Mouse (Mus musculus) lung, embryonic 14.5 days (tissue): ENCODE measurements around the gene Olfr320. TPM values are rescaled to one million over a fixed set of nuclear protein-coding genes. Genes with fewer than 3 reads are reported as not detected.

Source experiments
- ATAC-seq: fragments of 200-750 bp; cut with Nextera tagmentation; 2 replicates; pipeline ENCODE4 v1.8.0; 2017; ENCODE audit warnings: mild to moderate bottlenecking, moderate TSS enrichment, moderate library complexity; ENCODE audit not compliant: insufficient read depth
- DNase-seq: peaks from one replicate; pipeline ENCODE4 v3.0.0-alpha.2; 2015
- H3K27ac ChIP-seq: fragments of 300-500 bp; sonication (generic); 2 replicates; pipeline ENCODE4 v1.5.1; 2014; ENCODE audit warnings: low read depth, mild to moderate bottlenecking, moderate library complexity
- H3K27me3 ChIP-seq: fragments of 300-500 bp; sonication (generic); 2 replicates; pipeline ENCODE4 v1.6.1; 2014; ENCODE audit warnings: low read length, control low read depth; ENCODE audit not compliant: insufficient read depth
- H3K36me3 ChIP-seq: fragments of 300-500 bp; sonication (generic); 2 replicates; pipeline ENCODE4 v1.6.1; 2014; ENCODE audit warnings: control low read depth; ENCODE audit not compliant: insufficient read depth
- H3K4me1 ChIP-seq: fragments of 300-500 bp; sonication (generic); 2 replicates; pipeline ENCODE4 v1.6.1; 2014; ENCODE audit warnings: antibody characterized with exemption, control low read depth; ENCODE audit not compliant: insufficient read depth
- H3K4me2 ChIP-seq: fragments of 300-500 bp; sonication (generic); 2 replicates; pipeline ENCODE4 v1.6.1; 2014; ENCODE audit warnings: mild to moderate bottlenecking
- H3K4me3 ChIP-seq: fragments of 300-500 bp; sonication (generic); 2 replicates; pipeline ENCODE4 v1.5.1; 2014; ENCODE audit warnings: low read depth, low read length
- H3K9ac ChIP-seq: fragments of 300-500 bp; sonication (generic); 2 replicates; pipeline ENCODE4 v1.6.1; 2014
- H3K9me3 ChIP-seq: fragments of 300-500 bp; sonication (generic); 2 replicates; pipeline ENCODE4 v1.6.1; 2016; ENCODE audit warnings: low read depth, low read length, control low read depth
- CTCF ChIP-seq: IDR thresholded peaks from 2 replicates; pipeline ENCODE4 v1.5.1; 2016; ENCODE audit warnings: antibody characterized with exemption, low read depth
- WGBS: fragments of 180-500 bp; shearing (Covaris S2); extraction: QIAGEN DNeasy Blood & Tissue Kit; methylation state at CpG from one replicate; pipeline ENCODE4 v1.1.7; 2014; 5-methylcytosine and 5-hydroxymethylcytosine counted together
- polyA plus RNA-seq: library from polyadenylated mRNA; unstranded; fragments of >200 nt; fragmentation: Nextera tagmentation; extraction: Ambion mirVana; gene quantifications from 2 replicates; pipeline ENCODE4 v1.2.1, GENCODE M21; 2014

The Olfr320 gene
- polyA plus RNA-seq: not detected in 2 replicates

DNA sequence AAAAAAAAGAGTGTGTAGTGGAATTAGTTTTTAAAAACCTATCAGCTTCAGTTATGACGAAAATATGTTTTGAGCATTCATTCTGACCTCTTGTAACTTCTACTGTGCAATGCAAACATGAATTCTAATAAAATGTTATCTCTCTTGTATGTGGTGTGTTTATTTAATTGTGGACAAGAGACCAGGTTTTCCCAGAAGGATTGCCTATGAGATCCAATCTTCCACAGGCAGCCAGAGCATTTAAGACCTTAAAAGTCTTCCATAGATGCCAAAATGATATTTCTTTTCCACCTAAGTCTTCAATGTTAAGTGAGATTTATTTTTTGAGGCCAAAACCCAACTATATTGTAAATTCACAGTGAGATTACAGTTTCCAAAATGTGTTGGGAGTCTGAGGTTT is at the start of gene Olfr320:
Gene Olfr320 (plus strand): TSS at position 301 of the 400 bp plus-strand sequence.
- Histone ChIP-seq H3K36me3 (no peaks in the 10 kb centered on the region), H3K9me3 (no peaks in the 10 kb centered on the region), H3K27me3 (no peaks in the 10 kb centered on the region), H3K27ac (no peak within 1 kb of the TSS), H3K4me3 (no peak within 1 kb of the TSS), H3K9ac (no peak within 1 kb of the TSS), H3K4me1 (no peaks in the 10 kb centered on the region), H3K4me2 (no peak within 1 kb of the TSS)
- 85% methylated on average over 1 of the region's 1 CpGs for WGBS
- DNase-seq: no peak
- no peak for TF ChIP-seq CTCF
- no peak for ATAC-seq

DNA sequence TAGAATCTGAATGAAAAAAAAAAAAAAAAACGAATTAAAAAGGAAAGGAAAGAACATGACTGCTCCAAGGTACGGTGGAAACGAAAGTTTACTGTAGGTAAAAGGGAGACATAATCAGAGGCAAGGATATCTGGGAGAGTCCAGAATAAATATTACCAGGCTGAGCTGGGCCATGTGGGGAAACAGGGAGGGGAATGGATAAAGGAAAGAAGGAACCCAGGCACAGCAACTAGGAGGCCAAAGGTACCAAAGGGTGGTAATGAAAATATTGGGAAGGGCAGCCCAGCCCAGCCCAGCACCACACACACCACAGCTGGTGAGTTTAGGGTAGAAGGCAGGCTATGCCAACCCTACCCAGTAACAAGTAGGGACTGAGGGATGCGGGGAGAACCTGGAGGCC is 46.0 kb upstream of the Olfr320 start:
- H3K9me3 ChIP-seq: no peaks in the 10 kb centered on the region
- no peak overlapping the region for H3K9ac ChIP-seq
- H3K27me3 ChIP-seq: peaks cover under 1% of the 10 kb centered on the region; the same call in 1 of the 2 replicates
- H3K27ac ChIP-seq: no peak overlapping the region
- no peak for ATAC-seq
- no peak overlapping the region for H3K4me3 ChIP-seq
- no peak overlapping the region for H3K4me2 ChIP-seq
- TF ChIP-seq CTCF: no peak
- H3K36me3 ChIP-seq: no peaks in the 10 kb centered on the region
- no peaks in the 10 kb centered on the region for H3K4me1 ChIP-seq
- no peak for DNase-seq
- WGBS: 60% methylated on average over 4 of the region's 4 CpGs

DNA sequence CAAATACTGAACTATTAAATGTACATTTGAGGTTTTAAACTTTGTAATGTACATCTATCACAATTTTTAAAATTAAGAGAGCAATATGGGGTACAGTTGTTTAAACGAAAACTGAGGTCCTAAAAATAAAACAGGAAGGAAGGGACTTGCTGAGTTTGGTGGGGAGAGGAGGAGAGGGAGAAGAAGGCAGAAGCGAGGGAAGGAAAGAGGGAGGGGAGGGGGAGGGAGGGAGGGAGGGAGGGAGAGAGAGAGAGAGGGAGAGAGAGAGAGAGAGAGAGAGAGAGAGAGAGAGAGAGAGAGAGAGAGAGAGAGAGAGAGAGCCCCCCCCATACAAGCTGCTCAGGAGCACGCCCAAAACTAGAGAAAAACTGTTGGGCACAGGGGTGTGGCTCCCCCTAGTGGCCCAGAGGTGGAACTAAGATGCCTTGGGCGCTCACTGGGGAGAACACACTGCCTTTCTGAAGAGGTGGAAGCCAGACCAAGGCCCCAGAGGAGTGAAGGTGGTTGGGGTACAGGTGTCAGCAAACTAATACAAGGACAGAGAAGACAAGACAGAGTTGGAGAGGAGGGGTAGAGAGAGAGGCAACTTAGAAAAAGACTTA is 44.4 kb upstream of the Olfr320 start:
- Histone ChIP-seq H3K4me3 (no peak overlapping the region), H3K36me3 (no peaks in the 10 kb centered on the region), H3K27ac (no peak overlapping the region), H3K27me3 (peaks cover 11% of the 10 kb centered on the region), H3K9me3 (no peaks in the 10 kb centered on the region), H3K9ac (no peak overlapping the region), H3K4me1 (no peaks in the 10 kb centered on the region), H3K4me2 (no peak overlapping the region)
- peak; percentile 82 for TF ChIP-seq CTCF
- DNase-seq (peak; percentile 75), ATAC-seq (no peak)
- WGBS: 13% methylated on average over 4 of the region's 4 CpGs

DNA sequence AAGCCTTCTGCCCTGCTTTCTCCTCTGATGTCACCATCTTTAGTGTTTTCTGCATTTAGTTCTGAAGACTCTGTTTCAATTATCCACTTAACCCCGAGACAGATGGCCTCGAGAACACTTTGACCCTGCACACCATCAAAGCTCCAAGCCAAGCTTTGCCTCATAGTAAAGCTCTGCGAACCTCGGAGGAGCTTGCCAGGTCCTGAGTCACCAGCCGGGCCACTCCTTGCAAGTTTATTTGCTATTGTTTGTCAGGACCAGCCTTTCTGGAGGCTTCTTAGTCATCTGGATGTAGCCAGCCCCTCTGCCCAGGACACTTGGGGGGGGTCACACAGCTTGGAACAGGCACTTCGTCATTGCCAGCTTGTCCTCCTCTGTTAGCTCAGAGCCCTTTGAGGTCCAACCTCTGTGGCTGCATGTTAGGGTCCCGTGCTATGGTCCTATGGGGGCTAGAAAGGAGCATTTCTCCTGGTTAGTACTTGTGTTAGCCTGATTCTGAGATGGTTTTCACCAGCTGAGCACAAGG is 42.7 kb upstream of the Olfr320 start:
- no peak for TF ChIP-seq CTCF
- 51% methylated on average over 7 of the region's 7 CpGs for WGBS
- Histone ChIP-seq H3K4me1 (no peaks in the 10 kb centered on the region), H3K4me2 (no peak overlapping the region), H3K9ac (no peak overlapping the region), H3K27ac (no peak overlapping the region), H3K27me3 (peaks cover 11% of the 10 kb centered on the region), H3K36me3 (no peaks in the 10 kb centered on the region), H3K9me3 (no peaks in the 10 kb centered on the region), H3K4me3 (no peak overlapping the region)
- DNase-seq (no peak), ATAC-seq (no peak)

DNA sequence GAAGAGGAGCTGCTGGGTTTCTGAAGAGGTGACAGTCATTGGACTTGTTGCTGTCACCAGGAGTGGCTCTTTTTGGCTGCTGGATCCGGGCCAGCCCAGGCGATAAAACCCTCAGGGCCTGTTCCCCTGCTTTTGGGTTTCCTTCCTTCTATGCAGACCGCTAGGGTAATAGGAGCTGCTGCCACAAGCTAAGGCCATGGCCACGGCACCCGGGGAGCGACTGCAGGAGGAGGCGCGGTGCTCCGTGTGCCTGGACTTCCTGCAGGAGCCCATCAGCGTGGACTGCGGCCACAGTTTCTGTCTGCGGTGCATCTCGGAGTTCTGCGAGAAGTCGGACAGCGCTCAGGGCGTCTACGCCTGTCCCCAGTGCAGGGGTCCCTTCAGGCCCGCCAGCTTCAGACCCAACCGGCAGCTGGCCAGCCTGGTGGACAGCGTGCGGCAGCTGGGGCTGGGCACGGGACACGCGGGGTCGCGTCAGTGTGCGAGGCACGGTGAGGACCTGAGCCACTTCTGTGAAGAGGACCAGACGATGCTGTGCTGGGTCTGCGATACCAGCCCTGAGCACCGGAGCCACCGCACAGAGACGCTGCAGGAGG is 40.5 kb upstream of the Olfr320 start, which contains the start of gene Trim58:
Gene Trim58 (plus strand): TSS at position 194 of the 596 bp plus-strand sequence.
- WGBS: 2% methylated on average over 34 of the region's 34 CpGs
- Histone ChIP-seq H3K9me3 (no peaks in the 10 kb centered on the region), H3K27ac (peak within 1 kb of the TSS; percentile 50; the same call in 1 of the 2 replicates), H3K4me2 (peak within 1 kb of the TSS; percentile 61), H3K36me3 (no peaks in the 10 kb centered on the region), H3K27me3 (peaks cover 11% of the 10 kb centered on the region), H3K9ac (peak within 1 kb of the TSS; percentile 40), H3K4me1 (no peaks in the 10 kb centered on the region), H3K4me3 (peak within 1 kb of the TSS; percentile 30)
- ATAC-seq: peak; percentile 56; the same call in 1 of the 2 replicates
- no peak for TF ChIP-seq CTCF
- DNase-seq: peak; percentile 59

DNA sequence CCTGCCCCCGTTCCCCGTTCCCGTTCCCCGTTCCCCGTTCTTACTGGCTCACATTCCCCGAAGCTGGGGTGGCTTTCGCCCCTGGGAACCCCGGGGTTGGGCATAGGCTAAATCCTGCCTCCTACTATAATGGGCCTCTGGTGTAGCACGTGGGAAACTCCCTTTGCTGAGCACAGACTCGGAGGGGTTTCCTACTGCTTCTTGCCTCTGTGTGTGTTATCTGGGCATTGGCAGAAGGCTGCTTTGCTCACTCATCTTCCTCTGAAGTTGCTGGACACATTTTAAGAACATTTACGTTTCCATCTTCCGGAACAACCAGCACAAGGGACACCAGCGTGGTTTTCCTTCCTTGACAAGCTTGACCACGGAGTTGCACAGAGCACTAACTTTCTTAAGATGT is 39.8 kb upstream of the Olfr320 start:
- peaks cover 11% of the 10 kb centered on the region for H3K27me3 ChIP-seq
- TF ChIP-seq CTCF: no peak
- ATAC-seq (no peak), DNase-seq (no peak)
- H3K4me3 ChIP-seq: peak overlapping the region; percentile 30; the same call in 1 of the 2 replicates
- H3K9me3 ChIP-seq: no peaks in the 10 kb centered on the region
- H3K9ac ChIP-seq: no peak overlapping the region; the same call in 1 of the 2 replicates
- H3K4me2 ChIP-seq: peak overlapping the region; percentile 61
- WGBS: 27% methylated on average over 14 of the region's 14 CpGs
- H3K36me3 ChIP-seq: no peaks in the 10 kb centered on the region
- H3K27ac ChIP-seq: no peak overlapping the region; the same call in 1 of the 2 replicates
- no peaks in the 10 kb centered on the region for H3K4me1 ChIP-seq

DNA sequence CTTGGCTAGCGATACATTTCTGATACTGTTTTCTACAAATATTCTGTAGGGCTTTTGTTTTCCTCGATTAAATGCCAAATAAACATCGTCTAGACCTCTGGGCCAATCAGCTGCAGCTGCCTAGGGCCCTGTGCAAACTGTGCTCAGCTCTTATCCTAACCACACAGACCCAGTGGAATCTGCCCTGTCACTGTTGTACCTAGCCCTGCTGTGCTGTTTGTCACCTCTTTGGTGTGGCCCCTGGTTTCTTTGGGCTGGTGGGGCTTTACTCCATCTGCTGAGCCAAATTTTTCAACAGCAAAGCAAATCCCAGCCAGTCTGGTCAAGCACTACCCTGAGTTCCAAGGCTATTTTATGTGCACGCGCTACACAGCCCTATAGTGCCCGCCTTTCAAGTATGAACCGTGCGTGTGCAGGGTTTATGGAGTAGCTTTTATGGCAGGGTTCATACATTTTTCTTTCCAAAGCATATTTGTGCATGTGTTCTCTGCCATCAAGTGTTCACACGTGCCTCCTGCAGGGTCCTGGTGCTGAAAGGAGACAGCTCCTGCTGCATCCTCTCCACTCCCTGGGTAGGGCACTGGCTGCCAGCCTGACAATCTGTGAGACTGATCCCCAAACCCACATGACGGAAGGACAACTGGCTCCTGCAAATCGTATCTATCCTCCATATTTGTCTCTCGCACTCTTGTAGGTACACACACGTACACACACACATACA is 39.1 kb upstream of the Olfr320 start:
- H3K9me3 ChIP-seq: no peaks in the 10 kb centered on the region
- no peak overlapping the region for H3K4me3 ChIP-seq
- 74% methylated on average over 13 of the region's 13 CpGs for WGBS

More for the DNA sequence above, 39.1 kb upstream of the Olfr320 start:
- peaks cover 11% of the 10 kb centered on the region for H3K27me3 ChIP-seq
- TF ChIP-seq CTCF: no peak
- 0 out of 2 replicates have a peak overlapping the region, but pooled peaks have one; percentile 7 for H3K4me2 ChIP-seq
- ATAC-seq (peak; percentile 60; the same call in 1 of the 2 replicates), DNase-seq (no peak)
- no peaks in the 10 kb centered on the region for H3K4me1 ChIP-seq
- no peak overlapping the region for H3K9ac ChIP-seq
- H3K27ac ChIP-seq: 0 out of 2 replicates have a peak overlapping the region, but pooled peaks have one; percentile 32
- no peaks in the 10 kb centered on the region for H3K36me3 ChIP-seq
